Mouse (Mus musculus): ENCODE measurements around the gene Arl14ep. TPM values are rescaled to one million over a fixed set of nuclear protein-coding genes. Genes with fewer than 3 reads are reported as not detected.

The Arl14ep gene
- polyA plus RNA-seq, 1 experiment from 2014 or later = 7.5 TPM

- H3K4me3 ChIP-seq (replicated peaks) = no peak overlapping the region
- 57% methylated on average over 6 of the region's 6 CpGs for WGBS (ENCODE audit: insufficient replicate concordance)
- no peak overlapping the region for H3K27ac ChIP-seq (replicated peaks)
- H3K4me2 ChIP-seq = no peak overlapping the region
- no peaks in the 10 kb centered on the region for H3K36me3 ChIP-seq (replicated peaks)
- no peaks in the 10 kb centered on the region for H3K4me1 ChIP-seq (replicated peaks)
- no peaks in the 10 kb centered on the region for H3K27me3 ChIP-seq
- no peak for ATAC-seq (ENCODE audit: insufficient read depth)
- no peak overlapping the region for H3K9ac ChIP-seq
- H3K9me3 ChIP-seq (replicated peaks) = no peaks in the 10 kb centered on the region
These were observed 19.2 kb downstream of the Arl14ep start for GRCm38 (mm10) chr2:106954975-106955374.

- Histone ChIP-seq H3K4me1 (replicated peaks) (no peaks in the 10 kb centered on the region), H3K9me3 (replicated peaks) (no peaks in the 10 kb centered on the region), H3K27me3 (no peaks in the 10 kb centered on the region), H3K36me3 (replicated peaks) (no peaks in the 10 kb centered on the region), H3K4me2 (no peak overlapping the region), H3K4me3 (replicated peaks) (no peak overlapping the region), H3K9ac (no peak overlapping the region), H3K27ac (replicated peaks) (no peak overlapping the region)
- ATAC-seq (ENCODE audit: insufficient read depth) = no peak
- 53% methylated on average over 1 of the region's 1 CpGs for WGBS (ENCODE audit: insufficient replicate concordance)
These were observed 31.8 kb downstream of the Arl14ep start for GRCm38 (mm10) chr2:106942451-106942850.

- no peak overlapping the region for H3K9ac ChIP-seq
- no peaks in the 10 kb centered on the region for H3K36me3 ChIP-seq (replicated peaks)
- no peak for ATAC-seq (ENCODE audit: insufficient read depth)
- no peaks in the 10 kb centered on the region for H3K9me3 ChIP-seq (replicated peaks)
- no peaks in the 10 kb centered on the region for H3K4me1 ChIP-seq (replicated peaks)
- 43% methylated on average over 2 of the region's 2 CpGs for WGBS (ENCODE audit: insufficient replicate concordance)
- H3K27me3 ChIP-seq = no peaks in the 10 kb centered on the region
- H3K4me2 ChIP-seq = no peak overlapping the region
- no peak overlapping the region for H3K4me3 ChIP-seq (replicated peaks)
- H3K27ac ChIP-seq (replicated peaks) = no peak overlapping the region
These were observed 38.5 kb downstream of the Arl14ep start for GRCm38 (mm10) chr2:106935681-106936080.

- Histone ChIP-seq H3K36me3 (replicated peaks) (no peaks in the 10 kb centered on the region), H3K27ac (replicated peaks) (no peak overlapping the region), H3K9me3 (replicated peaks) (no peaks in the 10 kb centered on the region), H3K4me1 (replicated peaks) (no peaks in the 10 kb centered on the region), H3K9ac (no peak overlapping the region), H3K27me3 (no peaks in the 10 kb centered on the region), H3K4me3 (replicated peaks) (no peak overlapping the region), H3K4me2 (no peak overlapping the region)
- WGBS (ENCODE audit: insufficient replicate concordance) = 51% methylated on average over 3 of the region's 3 CpGs
- ATAC-seq (ENCODE audit: insufficient read depth) = no peak
These were observed 44.3 kb downstream of the Arl14ep start for GRCm38 (mm10) chr2:106929906-106930305.

Other genes with a start within 250 kb of the Arl14ep start
- not detected in 2 replicates for gene Fshb, start 85.2 kb upstream of the Arl14ep start, polyA plus RNA-seq (2015; fragmentation: Nextera tagmentation; extraction: Ambion mirVana)